Mouse (Mus musculus): Measurements from ENCODE around the gene Vrk2.

Gene Vrk2

DNA sequence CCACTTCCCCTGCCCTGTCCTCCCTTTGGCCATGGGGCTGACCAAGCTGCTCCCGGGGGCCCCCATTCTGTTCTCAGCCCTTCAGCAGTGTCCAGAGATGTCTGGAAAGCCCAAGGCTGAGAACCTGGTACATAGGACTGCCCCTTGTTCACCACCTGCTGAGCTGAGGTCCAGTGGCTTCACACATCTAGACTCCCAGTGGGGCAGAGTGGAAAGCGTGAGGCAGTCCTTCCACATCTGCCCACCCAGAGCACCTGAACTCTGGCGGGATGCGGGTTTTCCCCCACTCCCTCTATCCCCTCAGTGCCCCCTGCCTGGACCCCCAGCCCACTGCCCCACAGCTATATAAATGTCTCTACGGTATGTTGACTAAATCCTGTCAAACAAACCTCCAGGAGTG lies 56.0 kb downstream of the Vrk2 start:
- DNase-seq (ENCODE audit: low spot score): no peak

DNA sequence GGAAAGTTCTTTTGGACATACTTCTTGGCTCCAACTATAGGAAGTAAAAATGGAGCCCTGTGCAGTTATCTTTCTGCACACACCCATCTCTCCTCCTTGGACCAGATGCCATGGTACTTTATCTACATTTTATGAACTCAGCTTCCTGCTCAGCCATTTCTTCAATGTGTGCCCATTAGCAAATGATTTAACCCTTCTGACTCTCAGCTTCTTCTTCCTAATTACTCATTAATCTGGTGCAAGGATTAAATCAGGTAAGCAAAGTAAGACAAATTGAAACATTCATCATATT lies 60.0 kb downstream of the Vrk2 start:
- DNase-seq (ENCODE audit: low spot score): no peak

DNA sequence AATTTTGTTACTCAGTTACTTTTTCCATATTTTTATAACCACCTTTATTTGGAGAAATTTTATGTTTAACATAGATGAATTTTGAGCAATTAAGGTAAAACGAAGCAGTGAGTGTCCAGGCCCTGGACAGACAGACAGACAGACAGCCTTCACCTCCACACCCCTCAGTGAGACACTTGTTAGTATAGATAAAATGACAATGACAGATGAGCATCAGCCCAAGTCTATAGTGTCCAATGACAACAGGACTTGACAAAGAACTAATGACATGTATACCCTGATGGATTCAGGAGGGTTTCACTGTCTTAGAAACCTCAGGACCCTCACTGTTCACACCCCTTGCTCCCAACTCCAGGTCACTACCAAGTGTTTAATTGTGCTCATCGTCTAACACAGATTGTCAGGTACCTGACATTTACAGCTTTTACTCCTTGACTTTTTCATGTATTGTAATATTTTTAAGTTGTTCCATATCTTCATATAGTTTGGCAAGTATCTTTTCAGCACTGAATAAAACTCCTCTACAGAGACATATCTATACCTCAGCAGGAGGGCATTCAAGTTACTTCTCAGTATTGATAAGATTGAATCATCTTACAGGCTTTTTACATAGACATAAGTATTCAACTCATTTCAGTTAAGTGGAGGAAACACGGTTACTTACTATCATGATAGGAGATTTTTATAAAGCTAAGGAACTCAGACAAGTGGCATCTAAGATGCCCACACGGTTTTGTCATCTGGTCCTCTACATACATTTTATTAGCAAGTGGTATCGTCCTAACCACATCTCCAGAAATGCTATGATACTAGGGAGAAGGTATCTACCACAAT lies 60.6 kb downstream of the Vrk2 start:
- no peak for DNase-seq (ENCODE audit: low spot score)

DNA sequence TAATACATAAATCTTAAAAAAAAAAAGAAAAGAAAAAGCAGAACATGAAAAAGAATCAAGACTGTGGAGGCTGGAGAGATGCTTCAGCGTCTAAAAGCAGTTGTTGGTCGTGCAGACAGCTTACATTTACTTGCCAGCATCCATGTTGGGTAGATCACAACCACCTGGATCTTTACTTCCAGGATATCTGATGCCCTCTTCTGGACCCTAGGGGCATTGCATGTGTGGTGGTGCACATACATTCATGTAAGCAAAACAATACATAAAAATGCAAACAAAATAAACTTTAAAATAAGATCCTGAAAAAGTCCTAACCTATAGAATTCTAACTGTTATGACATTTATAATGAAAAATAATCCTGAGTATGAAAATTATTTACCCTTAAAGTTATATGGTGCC lies 66.9 kb downstream of the Vrk2 start:
- no peak for DNase-seq (ENCODE audit: low spot score)

DNA sequence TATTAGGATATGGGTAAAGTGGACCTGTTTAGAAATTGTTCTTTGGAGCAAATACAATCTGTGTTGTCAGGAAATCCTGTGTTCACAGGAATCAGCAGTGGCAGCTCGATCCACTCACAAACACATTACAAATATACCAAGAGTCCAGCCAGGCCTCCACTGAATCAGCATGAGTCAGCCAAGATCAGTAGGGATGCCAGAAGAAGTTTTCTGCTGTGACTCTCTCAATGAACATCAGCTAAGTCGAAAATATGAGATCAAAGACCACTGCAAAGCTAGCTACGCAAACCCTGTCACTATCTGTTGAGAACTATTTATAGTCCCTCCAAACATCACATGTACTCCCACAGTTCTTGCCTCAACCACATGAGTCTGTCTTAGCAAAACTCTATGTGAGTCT lies 74.8 kb downstream of the Vrk2 start:
- DNase-seq (ENCODE audit: low spot score): no peak

DNA sequence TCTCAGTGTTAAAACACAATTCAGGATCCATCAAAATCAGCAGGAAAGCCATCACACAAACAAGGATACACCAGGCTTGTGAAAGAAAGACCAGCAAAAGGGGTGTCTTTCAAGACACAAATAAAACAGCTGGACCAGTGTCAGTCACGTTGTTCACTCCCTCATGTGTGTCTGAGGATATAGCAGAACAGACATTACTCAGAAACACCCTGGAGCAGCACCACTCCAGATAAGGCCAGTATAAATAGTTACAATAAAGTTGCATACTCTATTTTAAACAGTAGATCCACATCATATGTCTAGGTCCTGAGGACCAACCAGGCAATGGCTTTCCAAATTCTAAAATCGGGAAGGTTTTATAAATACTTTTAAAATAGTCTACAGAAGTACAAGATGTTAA lies 77.7 kb downstream of the Vrk2 start:
- no peak for DNase-seq (ENCODE audit: low spot score)

DNA sequence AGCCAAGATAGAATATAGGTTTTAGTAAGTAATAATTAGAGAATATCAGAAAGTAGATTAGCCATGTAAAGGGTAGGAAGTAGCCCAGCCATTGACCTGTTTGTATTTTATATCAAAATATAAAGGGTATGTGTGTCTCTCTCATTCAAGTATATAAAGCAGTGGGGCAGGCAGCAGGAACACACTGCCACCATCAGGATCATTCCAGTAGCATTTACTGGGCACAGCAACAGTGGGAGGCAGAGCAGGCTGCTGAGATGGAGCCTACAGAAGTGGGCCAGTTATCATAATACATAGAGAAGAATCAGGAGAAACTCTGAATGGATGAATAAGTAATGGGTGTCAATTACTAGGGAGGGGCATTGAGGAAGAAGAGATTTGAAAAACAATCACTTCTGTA lies 80.1 kb downstream of the Vrk2 start:
- DNase-seq (ENCODE audit: low spot score): no peak

DNA sequence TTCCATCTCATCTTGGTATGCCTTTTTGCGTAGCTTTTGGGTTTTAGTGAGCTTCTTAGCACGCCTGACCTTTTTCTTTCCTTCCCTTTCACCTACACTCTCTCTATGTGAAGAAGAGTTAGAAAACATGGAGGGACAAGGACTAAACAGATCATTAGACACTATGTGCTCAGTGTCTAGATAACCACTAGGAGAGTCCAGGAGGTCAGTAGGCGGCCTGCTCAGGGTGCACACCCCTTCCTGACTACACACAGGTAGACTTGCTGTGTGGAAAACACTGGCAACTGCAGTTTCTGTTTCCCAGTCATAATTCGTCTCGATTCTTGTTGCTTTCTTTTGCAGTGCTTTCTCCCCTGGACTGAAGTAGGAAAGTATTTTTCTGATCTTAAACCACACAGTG lies 97.8 kb downstream of the Vrk2 start:
- DNase-seq (ENCODE audit: low spot score): no peak

DNA sequence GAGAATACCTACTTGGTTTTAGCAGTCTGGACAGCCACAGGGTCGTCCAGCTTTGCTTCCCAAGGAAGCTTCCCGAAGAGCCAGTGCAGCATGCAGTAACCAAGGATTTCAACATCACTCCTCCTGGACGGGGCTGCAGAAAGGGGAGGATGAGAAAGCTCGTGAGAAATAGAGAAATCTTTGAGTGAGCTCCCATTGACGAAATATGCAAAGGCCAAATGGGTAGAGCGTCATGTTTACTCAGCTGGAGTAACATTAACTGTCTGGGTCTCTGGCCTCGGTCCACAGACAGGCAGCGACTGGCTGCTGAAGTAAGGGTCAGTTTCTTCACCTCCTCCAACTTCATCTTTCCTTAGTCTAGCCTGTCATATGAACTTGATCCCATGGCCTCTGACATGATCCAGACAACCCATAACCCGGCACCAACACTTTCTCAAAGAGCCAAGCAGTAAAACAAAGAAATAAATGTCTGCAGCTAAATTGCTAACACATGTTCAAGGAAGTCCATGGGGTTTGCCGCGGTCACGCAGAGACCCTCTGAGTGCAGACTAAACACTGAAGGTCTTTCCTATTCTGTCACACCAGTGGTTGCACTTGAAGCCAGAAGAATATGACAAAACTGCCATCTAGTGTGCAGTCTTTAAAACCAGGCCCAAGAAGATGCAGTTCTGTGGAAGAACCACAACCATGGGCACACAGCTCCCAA lies 103.9 kb downstream of the Vrk2 start:
- no peak for DNase-seq (ENCODE audit: low spot score)

DNA sequence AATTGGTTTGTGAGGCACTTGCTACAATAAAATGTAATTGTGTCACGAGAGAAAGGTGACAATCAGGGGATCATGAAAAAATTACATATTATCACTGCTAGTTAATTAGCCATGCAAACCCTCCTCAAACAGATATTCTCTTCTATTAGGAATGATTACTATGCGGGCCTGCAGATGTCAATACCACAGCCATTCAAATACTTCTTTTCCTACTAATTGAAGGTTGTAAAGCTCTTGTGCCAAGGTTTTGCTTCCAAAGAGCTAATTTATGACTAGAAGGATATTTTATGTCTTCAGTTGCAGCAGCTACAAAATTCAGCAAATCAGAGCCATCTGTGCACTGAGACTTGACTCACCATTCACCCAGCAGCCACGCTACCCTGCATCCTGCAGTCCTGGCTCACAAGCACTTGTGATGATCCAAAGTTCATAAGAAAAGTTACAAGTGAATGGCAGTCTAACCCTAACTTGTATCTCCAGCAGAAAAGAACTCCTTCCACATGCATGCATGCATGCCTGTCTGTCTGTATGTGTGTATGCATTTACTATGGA lies 112.0 kb downstream of the Vrk2 start:
- no peak for DNase-seq (ENCODE audit: low spot score)

DNA sequence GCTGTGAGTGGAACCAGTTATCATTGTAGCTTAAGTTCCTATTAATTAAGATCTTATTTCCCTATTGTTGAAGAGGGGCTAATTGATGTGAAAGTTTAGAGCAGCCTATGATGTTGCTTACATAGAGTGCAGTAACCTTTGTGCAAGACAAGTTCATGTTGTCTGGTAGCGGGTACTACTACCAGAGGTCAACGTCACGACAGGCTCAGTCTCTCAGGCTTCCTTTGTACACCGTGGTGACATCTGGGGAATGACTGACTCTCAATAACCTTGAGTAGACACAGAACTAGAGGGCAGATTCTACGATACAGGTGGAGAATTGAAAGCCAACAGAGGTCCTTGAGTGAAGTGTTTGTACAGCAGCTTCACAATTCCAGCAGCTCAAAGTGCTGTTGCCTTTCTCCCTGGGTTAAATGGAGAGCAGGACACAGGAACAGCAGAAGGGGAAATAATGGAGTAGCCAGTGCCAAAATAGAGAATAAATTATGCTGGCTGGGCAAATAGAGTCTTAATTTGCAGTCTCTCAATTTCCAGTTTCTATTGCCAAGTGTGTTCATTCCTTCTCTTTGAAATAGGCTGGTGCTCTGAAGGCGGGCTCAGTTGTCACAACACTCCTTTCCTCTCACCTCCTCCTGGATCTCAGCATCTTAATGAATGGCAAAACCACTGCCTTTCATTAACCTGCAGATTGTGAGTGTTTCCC lies 116.6 kb downstream of the Vrk2 start:
- DNase-seq (ENCODE audit: low spot score): no peak

DNA sequence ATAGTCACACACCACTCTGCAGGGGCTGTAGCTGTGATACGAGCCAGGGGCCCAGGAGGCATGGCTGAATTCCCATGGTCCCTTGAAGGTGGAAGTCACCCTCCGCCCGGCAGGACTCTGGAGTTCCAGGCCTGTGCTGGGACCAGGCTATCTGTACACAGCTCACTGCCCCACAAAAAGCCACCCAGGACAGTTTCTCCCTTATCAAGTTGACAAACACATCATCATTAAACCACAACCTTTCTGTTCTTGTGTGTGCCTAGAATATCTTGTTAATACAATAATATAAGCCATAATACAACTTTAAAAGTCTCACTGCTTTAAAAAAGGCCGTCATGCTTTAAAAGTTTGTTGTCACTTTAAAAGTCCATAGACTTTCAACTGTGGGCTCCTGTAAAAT lies 139.7 kb downstream of the Vrk2 start:
- DNase-seq (ENCODE audit: low spot score): no peak

DNA sequence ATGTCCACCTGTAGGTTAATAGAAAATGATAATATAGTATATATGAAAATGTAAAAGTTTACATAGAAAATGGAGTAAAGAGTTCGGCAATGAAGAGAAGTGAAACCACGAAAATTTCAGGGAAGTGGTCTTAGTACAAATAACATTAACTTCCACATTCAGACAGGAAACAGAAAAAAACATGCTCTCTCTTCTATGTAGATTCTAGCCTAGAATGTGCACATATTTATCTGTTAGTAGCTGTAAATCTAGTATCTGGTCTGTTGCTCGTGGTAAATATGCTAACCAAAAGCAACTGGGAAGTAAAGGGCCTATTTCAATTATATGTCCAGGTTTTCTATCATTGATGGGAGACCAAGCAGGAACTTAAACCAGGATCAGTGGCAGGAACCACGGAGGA lies 141.1 kb downstream of the Vrk2 start:
- DNase-seq (ENCODE audit: low spot score): no peak

DNA sequence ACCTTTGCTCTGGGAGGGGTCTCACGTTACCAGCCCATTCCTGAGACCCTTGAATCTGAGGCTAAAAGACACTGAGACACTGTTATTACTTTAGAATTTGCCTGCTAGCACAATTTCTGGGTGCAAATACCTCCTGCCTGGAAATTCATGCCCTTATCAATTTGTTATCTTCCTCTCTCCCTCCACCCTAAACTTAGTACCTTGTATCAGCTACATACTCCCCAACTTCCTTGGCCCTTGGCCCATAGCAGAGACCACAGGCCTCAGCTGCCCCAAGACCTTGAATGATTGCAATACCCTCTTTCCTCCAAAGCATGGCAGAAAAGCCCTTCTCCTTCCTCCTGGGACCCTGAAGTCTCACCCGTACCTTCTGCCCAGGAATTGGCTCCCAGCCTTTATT lies 142.6 kb downstream of the Vrk2 start:
- DNase-seq (ENCODE audit: low spot score): no peak

DNA sequence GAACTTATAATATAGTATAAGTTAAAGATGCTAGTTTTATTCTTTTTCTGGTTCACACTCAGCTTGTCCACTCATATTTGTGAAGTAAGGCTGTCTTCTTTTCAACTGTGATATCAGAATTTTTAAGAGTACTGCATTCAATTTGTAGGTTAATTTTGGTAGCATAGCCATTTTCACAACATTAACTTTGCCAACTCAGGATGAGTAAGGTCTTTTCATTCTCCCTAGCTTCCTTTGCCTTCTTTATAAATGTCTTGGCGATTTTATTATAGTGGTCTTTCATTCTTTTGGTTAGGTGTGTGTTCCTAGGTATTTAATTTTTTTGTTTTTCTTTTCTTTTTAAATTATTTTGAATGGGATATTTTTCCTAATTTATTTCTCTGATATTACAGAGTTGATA lies 143.2 kb downstream of the Vrk2 start:
- no peak for DNase-seq (ENCODE audit: low spot score)

DNA sequence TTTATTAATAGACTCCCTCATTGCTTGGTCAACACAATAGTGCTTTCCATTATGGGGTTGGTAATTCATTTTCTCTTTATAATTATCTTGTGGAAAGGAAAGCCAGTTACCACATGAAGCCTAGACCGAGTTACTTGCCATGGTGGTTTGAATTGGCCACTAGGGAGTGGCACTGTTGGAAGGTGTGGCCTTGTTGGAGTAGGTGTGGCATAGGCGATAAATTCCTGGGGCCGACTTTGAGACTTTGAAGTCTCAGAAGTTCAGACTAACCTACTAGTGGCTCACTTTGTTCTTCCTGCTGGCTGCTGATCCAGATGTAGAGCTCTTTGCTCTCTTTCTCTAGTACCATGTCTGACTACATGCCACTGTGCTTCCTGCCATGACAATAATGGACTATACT lies 144.0 kb downstream of the Vrk2 start:
- DNase-seq (ENCODE audit: low spot score): no peak

DNA sequence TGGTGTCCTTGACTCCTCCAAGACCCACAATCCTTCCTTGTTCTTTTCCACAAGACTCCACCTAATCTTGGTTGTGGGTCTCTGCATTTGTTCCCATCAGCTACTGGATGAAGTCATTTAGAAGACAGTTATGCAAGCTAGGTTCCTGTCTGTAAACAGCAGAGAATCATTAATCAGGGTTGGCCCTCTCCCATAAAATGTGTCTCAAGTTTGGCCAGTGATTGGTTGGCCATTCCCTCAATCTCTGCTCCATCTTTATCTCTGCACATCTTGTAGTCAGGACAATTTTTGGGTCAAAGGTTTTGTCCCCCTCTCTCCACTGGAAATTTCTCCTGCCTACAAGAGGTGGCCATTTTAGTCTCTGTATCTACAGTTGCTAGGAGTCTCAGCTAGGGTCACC lies 149.4 kb downstream of the Vrk2 start:
- DNase-seq (ENCODE audit: low spot score): no peak

DNA sequence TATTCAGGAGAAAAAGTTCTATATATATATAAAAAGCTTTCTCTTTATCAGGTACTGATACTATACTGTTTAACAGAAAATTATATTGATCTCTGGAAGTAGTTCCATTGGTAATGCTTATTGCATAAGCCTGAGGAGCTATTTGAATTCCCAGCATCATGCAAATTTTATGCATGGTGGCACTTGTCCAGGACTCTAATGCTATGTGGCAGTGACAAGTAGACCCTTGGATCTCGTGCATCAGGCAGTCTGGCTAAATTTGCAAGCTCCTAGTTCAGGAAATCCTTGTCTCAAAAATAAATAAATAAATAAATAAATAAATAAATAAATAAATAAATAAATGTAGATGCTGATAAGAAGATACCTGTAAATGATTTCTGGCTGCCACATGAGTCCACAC lies 152.7 kb downstream of the Vrk2 start:
- DNase-seq (ENCODE audit: low spot score): no peak

DNA sequence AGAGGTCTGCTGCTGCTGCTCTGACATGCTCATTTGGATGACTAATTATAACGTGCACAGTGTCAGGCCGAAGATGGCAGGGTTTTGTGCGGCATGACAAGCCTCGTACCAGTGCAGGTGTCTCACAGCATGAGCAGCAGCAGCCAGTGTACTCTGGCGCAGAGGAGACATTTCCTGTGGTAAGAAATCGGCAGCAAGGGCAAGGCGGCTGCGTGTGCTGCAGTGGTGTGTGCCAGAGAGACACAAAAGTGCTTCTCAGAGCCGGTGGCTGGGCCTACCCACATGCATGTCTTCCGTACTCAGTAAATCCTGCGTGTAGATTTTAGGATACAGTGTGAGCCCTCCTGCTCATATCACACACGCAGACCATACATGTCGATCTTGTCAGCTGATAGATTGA lies 156.0 kb downstream of the Vrk2 start:
- DNase-seq (ENCODE audit: low spot score): no peak

DNA sequence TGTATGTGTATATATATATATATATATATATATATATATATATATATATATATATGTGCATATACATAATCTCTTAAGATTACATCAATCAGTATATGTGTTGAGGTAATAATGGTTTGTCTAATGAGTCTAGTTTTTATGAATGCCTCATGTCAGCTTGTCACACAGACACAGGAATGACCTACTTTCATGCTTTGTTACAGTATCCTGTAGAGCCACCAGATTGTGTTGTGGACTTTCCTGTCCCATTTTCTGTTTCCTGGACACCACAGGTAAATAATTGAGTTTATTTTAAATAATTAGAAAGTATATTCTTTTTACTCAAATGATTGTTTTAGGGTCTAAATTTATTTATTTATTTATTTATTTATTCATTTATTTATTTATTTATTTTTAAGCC lies 159.6 kb downstream of the Vrk2 start:
- DNase-seq (ENCODE audit: low spot score): no peak

DNA sequence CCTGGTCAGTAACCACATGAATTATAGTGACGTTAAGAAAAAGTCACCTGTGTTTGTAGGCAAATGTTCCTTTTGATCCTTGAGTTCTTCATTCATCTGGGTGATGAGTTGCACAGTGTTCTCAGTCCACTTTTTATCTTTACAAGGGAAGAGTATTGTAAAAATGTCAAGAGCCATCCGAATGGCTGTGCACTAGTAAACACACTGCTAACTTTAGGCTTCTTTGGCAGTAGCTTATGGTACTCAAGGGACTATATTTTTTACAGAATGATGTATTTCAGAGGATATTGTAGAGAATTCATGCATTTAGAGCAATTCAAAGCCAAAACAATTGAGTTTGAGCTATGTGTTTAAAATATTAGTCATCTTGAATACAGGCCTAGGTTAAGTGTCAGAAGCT lies 172.3 kb downstream of the Vrk2 start:
- no peak for DNase-seq (ENCODE audit: low spot score)

Data from urinary bladder, postnatal 10 days (tissue).